Mouse (Mus musculus): ENCODE data around the gene Arl15.
A peak's percentile ranks its signal among the peaks of the same experiment; 100 is the strongest.

The Arl15 gene

DNA sequence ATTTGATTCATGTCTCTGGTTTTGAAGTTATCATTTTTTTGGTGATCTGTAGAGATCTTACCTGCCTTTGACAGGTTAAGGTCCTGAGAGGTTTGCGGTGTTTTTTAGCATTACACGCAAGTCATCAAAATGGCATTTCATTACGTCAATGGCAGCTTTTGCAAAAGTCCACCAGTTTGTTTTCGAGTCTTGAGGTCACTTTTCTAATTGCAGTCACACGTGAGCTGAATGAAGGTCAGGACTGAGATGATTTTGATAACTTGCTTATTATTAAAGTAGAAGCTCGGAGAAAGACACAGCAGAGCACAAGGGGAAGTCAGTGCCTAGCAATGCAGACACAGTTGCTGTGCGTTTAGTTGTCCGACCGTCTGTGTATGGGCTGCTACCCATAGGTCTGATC, 8.3 kb downstream of the Arl15 start:
- no peak for DNase-seq

DNA sequence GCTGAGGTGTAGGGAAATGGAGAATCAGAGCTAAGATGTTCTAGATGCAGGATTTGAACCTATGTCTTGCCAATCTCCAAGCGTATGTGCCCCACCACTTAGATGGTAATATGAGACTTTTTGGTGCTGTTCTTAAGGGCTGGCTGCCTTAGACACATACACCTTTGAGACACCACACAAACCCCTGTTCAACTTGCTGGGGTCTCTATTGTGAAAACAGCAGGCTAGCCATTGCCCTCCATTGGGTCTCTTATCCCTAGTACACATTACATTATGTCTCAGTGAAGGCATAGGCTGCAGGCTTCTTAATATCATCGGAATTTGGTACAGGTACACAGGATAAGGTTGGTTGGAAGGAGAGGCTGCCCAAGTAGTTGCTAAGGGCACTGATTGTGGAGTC, 16.8 kb downstream of the Arl15 start:
- DNase-seq = no peak

DNA sequence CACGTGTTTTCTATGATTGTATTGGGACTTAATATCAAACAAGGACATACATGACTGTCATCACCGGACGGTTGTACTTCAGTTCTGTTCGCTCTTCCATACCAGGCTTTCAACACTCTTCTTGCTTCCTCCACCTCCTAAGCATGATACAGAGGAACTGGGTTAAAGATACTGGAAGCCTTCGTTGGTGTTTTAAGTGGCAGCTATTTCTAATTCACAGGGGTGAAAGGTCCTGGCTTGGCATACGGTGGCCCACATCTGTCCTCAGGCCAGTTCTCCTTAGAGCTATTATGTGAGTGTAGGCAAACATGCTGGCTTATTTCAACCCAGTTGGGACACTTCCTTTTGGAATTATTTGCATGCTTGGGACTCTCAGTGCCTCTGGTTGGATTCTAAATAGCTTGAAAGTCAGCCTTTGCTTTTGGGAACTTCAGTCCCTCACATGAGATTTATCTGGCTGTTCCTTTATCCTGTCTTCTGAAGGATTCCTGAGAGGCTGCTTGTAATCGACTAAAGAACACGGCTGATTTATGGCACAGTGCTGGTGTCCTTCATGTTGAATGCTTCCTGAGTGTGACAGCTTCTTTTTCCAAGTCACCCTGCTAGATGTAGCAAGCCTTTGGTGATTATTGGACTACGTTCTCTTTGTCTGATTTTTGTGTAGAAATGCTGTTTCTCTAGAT, 17.7 kb downstream of the Arl15 start:
- DNase-seq = no peak

DNA sequence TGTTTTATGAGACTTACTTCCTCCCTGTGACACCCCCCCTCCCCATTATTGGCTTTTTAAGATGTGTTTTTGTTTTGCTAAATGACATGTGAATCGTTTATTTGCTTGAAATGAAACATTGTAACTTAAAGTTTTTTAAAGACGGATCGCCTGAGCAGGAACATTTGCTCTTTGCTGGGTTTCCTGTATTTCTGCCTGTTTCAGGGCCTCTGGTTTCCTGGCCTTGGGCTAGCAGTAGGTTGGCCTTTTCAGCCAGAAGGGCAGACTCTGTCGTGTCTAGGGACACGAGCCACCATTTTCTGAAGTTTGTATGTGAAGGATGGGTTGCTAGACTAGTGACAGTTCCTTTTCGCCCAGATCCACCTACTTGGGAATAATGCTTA, 18.3 kb downstream of the Arl15 start:
- no peak for DNase-seq

DNA sequence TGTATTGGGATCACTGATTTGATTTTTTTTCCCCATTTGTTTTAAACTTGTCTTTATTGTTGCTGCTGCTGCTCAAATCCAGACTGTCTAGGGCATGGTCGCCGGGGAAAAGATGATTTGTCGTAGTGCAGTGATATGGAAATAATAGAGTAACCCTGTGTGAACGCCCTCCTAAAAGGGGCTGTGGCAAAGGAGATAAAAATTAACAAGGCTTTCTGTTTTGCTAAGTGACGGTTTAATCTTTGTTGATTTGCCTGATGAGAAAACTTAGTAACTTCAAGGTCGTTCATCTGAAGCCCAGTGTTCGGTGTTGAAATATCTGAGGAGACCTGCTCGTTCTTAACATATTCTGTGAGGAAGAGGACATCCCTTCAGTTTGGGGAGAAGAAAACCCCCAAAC, 19.8 kb downstream of the Arl15 start:
- DNase-seq = no peak

DNA sequence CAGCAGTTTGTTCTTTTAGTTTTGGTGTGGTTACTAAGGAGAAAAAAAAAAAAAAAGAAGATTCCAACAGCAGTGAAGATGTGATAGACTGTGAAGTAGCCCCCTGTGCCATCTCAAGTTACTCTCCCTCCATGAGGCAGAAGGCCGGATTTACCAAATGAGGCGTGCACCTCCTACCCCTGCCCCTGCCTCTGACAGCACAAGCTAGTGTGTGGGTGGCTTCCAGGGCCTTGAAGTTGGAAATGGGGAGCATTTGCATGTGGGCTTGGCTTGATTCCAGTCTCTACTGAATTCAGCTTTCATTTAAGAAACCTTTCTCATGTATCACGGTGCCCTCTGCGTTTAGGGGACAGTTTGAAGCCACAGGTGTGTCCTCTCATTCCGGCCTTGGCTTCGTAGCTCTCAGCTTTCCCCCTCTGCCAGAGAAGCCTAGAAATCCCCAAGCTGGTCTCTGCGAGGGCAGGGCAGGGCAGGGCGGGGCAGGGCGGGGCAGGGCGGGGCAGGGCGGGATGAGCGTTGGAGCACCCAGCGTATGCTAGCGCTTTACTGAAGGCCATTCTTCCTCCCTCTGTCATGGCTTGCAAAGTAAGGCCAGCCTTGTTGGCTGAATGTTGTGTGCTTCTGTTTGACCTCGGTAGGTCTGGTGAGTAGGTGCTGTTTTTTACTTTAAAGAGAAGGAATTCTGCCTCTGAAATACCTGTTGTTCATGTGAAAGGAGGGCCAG, 21.6 kb downstream of the Arl15 start:
- no peak for DNase-seq

DNA sequence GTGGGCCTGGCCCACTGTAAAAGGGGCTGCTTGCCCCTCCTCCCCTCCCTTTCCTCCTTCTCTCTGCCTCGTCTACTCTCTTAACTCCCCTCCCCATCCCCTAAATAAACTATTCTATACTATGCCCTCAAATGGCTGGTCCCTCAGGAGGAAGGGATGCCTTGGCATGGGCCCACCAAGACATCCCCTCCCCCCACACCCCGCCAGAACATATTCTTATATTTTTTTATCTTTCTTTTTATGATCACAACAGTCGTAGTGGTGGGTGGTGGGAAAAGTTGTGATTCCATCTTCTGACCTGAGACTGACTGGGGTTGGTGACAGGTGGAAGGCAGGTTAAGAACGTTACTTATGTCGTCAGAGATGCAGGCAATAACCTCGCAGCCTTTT, 22.1 kb downstream of the Arl15 start:
- no peak for DNase-seq

DNA sequence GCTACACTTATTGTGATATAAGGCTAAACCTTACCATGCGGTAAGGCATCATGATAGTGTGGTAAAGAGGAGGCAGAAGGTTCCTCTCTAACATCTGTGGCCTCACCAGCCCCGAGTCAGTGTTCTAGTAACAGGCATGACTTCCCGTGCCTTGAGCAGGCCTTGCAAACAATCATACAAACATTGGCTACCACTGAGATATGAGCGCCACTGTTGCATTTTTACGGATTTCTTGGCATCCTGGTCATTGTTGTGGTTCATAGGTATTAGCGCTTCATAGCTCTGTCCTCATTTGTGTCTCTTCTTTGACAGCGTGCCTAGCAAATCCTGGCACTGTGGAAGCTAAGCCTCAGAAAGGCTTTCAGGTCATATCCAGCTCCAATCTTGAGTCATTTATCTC, 24.7 kb downstream of the Arl15 start:
- no peak for DNase-seq

DNA sequence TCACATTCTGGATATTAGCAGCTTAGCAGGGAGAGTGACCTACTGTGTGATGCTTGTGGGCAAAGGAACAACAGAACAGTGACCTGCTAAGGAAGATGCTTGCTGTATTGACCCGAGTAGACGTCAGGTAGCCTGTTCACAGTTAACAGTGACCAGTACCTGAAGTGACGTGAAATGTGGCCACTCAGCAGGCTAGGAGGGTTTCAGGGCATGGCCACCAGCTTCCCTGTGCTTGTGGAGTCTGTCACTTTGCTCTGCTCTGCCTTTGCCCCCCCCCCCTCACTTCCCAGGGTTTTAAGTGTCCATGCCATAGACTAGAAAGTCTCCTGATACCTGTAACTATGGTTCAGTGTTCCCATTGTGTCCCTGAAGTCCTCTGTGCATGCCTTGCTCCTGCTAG, 25.9 kb downstream of the Arl15 start:
- no peak for DNase-seq

DNA sequence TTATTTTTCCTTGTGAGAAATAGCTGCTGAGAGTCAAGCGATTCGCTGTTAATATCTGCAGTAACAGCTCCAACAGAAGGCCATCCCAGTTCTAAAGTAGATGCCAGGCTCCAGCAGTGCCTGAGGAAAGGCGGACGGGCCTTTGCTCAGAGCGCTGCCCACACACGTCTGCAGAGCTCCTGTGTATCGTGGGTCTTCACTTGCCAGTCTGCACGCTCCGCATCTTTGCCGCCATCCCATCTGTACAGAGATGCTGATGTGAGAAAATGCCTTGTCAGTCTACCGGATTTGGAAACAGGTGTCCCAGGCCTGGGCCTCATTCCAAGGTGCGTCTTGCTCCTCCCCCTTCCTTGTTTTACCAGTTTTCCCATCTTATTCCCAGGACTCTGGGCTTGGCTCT, 27.6 kb downstream of the Arl15 start:
- no peak for DNase-seq

DNA sequence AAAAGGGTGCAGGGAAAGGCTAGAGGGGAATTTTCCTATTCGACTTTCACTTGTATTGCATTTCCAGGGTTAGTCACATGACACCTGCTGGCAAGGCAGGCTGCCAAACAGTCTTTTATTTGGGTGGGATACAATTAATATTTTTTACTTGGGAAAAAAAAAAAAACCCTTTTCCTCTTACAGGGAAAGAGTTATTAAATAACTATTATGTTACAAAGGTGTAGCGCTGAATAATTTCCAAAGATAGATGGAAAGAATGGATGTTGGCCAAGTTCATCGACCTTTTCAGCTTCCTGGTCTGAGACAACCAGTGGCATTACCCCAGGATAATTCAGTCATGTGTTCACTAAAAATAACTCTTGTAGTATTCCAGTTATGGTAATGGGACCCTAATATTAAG, 29.7 kb downstream of the Arl15 start:
- DNase-seq = no peak

DNA sequence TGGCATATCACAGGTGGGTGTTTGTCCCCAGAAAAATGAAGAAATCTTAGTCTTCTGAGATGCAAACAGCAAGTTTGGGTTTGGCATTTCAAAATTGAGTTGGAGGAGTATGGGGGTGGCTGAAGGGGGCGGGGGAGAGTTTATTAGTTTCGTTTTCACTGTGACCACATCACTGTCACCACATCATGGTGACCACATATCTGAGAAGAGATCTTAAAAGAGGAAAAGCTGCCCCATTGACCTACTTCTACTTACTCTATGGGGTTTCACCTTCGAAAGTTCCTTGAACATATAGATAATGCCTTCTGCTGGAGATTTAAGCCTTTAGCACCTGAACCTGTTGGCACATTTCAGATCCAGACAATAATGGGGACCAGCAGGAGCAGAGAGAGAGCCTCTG, 34.3 kb downstream of the Arl15 start:
- DNase-seq = no peak

DNA sequence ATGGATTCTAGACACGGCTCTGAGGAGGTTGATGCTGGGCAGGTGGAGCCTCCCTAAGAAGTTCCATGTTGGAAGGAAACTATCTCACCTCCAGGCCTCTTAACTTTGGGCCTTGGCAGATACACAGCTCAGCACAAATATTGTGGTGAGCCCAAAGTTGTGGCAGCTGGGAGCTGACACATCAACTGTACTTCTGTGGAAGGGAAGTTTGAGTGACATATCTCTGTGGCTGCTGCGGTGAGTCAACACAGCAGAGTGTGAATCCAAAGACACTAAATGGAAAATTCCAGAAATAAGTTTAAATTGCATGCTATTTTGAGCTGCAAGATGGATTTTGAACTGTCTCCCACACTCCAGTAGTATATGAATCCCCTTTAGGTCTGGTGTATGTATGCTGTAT, 34.8 kb downstream of the Arl15 start:
- DNase-seq = no peak

DNA sequence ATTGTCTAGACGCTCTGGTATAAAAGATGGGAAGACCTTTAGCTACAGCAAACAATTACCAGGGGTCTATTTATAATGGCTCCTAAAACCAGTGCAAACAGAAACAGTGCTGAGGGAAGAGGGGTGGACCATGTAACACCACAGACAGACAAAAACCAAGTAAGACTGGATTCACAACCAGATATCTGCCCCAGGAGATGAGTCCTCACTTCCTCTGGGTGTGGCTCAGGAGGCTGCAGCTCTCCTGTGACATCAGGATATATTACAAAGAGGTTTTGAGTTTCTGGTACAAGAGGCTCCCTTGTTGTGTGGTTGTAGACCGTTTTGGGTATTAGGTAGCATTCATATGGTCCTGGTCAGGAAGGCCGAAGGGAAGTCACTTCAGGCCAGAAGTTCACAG, 36.5 kb downstream of the Arl15 start:
- no peak for DNase-seq

DNA sequence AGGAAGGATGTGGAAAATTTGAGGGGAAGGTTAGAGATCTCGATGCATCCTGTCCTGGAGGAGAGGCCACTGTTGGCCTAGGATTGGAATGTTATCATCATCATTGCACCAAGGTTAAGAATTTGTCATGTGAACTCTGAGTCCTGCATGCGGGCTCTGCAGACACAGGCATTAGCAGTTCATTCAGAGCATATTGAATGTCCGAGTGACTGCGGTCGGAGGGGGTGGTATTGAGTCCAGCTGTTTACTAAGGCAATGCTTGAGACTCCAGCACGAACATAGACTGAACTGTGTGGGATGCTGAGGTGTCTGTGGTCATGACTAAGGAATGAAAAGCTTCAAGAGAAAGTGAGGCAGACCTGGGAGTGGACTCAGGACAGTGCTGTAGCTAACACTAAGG, 38.6 kb downstream of the Arl15 start:
- DNase-seq = no peak

DNA sequence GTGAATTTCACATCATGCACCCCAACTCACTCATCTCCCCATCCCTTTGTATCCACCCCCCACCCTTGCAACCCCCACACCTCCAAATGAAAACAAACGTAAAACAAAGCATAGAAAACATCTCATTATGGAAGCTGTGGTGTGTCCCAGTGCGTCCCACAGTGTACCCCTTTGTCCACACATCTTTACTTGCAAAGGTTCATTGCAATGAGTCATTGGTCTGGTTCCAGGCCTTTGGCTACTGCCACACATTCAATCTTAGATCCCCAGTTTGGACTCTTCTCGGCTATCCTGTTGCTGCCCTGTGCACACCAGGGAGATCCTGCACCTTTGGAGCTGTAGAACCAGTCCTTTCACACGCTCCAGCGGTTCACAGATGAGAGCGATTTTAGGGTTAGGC, 41.6 kb downstream of the Arl15 start:
- no peak for DNase-seq

DNA sequence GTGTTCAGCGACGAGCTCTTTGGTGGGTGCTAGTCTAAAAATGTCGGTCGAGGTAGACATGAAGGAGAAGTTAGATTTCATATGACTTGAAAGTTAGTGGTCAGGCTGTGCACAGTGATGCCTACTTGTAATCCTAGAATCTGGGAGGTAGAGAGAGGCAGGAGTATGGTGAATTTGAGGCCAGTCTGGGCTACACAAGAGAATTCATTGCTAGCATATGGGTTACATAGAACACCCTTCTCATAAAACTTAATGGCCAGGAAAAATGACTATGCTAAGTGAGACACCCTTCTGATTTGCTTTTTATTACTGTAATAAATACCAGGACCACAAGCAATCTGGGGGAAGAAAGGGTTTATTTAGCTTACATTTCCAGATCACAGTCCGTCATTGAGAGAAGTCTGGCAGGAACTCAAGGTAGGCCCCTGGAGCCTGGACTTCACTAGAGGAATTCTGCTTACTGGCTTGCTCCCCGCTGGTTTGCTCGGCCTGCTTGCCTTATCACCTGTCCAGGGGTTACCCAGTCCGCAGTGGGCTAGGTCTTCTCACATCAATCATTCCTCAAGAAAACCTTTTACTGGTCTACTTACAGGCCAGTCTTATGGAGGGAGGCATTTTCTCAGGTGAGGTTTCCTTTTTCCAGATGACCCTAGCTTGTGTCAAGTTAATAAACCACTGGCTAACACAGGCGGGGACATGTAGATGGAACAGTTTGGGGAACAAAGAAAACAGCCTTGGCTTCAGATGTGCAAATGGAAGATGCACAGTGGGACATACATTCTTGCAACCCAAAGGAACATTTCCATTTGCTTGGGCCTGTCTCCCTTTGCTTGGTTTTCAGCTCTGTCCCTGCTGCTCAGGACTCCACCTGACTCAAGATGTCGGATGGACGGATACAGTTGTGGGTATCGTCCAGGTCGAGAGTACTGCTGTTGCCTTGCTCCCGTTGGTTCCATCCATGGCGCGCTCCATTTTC, 44.6 kb downstream of the Arl15 start:
- DNase-seq = no peak

DNA sequence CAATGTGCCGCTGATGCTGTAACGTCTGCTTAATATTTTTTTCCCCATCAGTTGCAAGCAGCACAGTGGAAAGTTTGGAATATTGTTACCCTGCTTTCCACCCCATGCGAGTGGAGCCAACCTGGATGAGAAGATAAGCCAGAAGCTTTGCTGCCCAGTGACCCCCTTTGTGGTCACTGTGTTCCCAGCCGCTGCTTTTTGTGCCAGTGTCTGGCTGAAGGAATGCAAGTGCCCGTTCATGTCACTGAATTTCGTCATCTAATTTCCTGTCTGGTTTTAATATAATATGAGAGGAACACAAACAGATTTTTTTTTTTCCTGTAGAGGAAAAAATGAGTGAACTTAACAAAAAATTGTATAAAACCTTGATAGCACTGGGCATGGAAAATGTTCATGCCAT, 46.1 kb downstream of the Arl15 start:
- no peak for DNase-seq

DNA sequence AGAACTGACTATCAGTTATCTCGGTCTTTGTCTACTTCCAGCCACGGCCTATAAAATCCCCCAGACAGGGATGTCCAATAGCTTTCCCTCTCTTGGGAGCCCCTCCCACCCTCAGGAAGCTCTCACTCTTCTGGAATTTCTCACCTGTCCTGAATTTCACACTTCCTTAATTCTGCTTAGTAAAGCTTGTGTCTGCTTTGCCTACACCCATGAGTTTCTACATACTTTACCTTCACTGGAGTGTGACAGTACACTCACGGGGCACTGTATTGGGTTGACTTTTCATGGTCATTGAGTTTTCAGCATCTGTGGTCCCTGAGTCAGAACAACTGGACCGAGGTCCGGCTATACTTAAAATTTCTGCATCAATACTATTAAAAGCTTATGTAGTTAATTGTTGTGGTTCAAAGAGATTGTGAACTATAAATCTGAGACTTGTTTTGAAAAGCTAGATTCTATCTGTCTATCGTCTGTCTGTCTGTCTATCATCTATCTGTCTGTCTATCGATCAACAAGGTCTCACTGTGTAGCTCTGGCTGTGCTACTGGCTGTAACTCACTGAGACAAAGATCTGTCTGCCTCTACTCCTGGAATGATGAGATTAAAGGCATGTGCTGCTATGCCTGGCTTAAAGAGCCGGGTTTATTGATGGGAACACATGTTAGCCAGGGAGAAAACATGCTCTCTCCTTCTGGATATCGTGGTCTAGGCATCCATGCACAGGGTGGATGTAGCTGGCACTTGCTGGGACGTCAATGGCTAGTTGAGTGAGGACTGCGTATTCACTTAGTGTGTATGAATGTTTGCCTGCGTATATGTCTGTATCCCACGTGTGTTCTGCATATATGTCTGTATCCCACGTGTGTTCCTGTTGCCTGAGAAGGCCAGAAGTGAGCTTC, 48.4 kb downstream of the Arl15 start:
- peak; percentile 59 for DNase-seq

DNA sequence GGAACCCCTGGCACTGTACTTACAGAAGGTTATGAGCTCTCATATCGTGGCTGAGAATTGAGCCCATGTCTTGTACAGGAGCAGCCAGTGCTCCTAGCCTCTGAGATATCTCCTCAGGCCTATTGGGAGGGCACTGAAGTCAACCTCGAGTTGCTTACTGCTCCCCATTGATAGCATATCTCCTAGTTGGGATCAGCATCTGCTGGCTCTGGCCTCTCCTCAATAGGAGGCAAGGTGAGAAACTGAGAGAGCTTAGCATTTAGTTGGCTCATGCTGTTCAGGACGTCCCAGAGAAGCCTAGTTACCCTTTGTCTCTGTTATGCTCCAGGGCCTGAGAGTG, 49.0 kb downstream of the Arl15 start:
- DNase-seq = no peak

DNA sequence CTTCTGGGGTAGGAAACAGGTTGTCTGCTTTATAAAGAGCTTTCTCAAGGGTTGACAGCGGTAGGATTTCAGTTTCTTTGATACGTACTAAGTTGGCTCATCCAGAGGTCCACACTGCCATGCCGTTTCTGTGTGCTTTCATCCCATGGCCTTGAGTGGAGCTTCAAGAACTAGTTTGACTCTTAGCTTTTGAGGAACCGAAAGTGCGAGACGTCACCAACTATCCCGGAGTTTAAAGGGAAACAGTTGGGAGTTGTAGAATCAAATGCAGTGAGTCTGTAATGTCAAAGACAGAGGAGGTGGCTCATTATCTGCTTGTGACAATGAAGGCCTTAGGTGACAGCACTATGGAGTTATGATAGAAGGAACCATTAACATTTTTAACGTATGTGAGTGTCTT, 49.6 kb downstream of the Arl15 start:
- DNase-seq = no peak

DNA sequence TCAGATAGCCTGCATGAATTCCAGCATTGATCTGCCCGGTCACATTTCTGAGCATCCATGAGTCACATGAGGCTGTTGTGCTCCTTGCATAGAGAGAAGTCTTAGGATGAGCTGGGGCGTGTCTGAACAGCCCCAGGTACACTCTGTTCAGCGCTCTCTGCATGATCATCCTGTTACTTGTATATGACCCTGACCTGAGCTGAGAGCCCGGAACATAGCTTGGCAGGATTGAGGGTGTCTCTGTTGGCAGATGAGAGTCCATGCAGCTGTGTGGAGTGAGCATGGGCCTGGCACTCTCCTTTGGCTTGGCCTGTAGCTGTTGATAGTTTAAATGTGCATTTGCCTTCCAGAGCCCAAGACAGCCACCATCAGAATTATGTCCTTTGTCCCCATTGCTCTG, 50.4 kb downstream of the Arl15 start:
- DNase-seq = no peak

DNA sequence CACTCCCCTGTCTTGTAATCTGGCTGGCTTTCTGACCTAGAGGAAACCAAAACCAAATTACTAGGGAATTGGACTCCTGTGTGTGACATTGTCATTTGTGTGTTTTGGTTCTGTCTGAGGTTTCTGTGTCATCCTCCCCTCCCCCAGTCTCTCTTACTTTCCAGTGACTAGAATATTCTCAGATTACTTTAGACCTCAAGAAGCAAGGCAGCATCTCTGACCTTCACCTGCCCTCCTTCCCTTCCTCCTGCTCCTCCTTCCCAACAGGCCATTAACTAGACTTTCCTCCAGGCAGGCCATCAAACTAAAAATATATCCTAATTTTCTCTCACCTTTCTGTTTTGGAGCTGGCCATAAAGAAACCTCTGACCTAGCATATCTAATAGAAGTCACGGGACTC, 50.9 kb downstream of the Arl15 start:
- DNase-seq = no peak
